Mouse (Mus musculus): ENCODE measurements at regions not wholly inside any gene's neighbourhood (a gene's known extent, or its start where the extent isn't known, plus 50 kb on each side); places are given as distances from the start of the nearest gene placed in this dataset.
A peak's percentile ranks its signal among the peaks of the same experiment; 100 is the strongest.

DNA sequence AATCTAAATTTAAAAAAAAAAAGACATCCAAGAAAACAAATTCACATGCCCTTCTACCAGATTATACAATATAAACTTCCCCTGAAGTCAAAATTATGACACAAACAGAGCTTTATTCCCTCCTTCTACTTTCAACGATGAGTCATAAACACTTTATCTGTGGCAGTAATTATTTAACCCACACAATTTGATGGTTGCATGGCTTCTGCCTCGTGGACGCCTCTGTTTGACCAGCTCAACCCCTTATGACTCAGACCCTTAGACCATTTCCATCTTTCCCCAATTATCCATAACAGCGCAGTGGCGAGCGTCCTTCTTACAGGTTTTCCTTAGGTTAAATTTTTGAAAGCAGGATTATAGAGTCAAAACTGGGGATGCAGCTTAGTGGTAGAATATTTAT is 85.9 kb upstream of the Mafb start:
- no peak overlapping the region for H3K4me3 ChIP-seq
- no peaks in the 10 kb centered on the region for H3K9me3 ChIP-seq (replicated peaks)
- no peak for ATAC-seq (replicated peaks; ENCODE audit: insufficient number of reproducible peaks, insufficient read depth, low FRiP score, low read depth)
- H3K4me1 ChIP-seq (replicated peaks): peaks cover 18% of the 10 kb centered on the region
- H3K36me3 ChIP-seq: no peaks in the 10 kb centered on the region
- H3K27ac ChIP-seq: no peak overlapping the region
- H3K9ac ChIP-seq: no peak overlapping the region
- peaks cover 6% of the 10 kb centered on the region; the same call in 1 of the 2 replicates for H3K27me3 ChIP-seq
- no peak overlapping the region for H3K4me2 ChIP-seq
- 86% methylated on average over 6 of the region's 6 CpGs for WGBS

DNA sequence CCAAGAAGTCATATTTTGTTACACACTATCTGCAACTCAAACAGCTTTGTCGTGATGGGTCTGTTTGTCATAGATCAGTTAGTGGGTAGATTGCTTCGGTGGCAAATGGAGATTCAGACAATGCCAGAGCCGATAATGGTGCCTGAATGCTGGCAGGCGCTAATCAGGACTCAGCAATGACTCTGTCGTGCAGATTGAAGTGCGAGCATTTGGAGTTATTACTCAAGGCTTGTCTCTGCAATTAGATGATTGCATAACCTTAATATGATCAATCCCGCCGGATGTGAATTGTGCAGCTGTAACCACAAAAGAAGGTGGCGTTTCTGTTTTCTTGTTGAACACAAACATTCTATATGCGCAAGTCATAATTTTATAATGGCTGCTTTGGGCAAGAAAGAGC is 88.8 kb upstream of the Mafb start:
- Histone ChIP-seq H3K4me3 (no peak overlapping the region), H3K36me3 (no peaks in the 10 kb centered on the region), H3K9ac (no peak overlapping the region), H3K27ac (no peak overlapping the region), H3K4me2 (no peak overlapping the region), H3K27me3 (peaks cover 6% of the 10 kb centered on the region; the same call in 1 of the 2 replicates), H3K9me3 (replicated peaks) (no peaks in the 10 kb centered on the region), H3K4me1 (replicated peaks) (peaks cover 17% of the 10 kb centered on the region)
- ATAC-seq (replicated peaks; ENCODE audit: insufficient number of reproducible peaks, insufficient read depth, low FRiP score, low read depth): no peak
- 60% methylated on average over 10 of the region's 10 CpGs for WGBS

DNA sequence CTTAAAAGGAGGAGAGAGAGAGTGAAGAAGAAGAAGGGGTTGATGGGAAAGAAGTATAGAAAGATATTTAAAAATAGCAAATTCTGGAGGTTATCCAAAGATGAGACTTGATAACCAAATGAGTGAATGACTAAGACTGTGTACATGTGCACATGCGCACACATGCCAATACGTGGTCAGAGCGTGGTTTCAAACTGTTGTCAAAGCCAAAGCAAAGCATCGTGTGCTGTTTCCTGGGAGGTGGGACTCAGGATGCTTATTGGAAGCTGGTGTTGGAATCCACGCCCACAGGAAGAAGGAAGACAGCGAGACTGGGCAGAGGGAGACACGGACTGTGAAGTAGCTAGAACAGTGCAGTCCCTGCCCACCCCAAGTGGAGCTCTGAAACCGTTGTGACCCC is 89.8 kb upstream of the Mafb start:
- no peak overlapping the region for H3K4me2 ChIP-seq
- no peak overlapping the region for H3K27ac ChIP-seq
- 81% methylated on average over 8 of the region's 8 CpGs for WGBS
- no peaks in the 10 kb centered on the region for H3K9me3 ChIP-seq (replicated peaks)
- no peak for ATAC-seq (replicated peaks; ENCODE audit: insufficient number of reproducible peaks, insufficient read depth, low FRiP score, low read depth)
- no peaks in the 10 kb centered on the region for H3K36me3 ChIP-seq
- no peak overlapping the region for H3K4me3 ChIP-seq
- H3K4me1 ChIP-seq (replicated peaks): peaks cover 7% of the 10 kb centered on the region
- H3K27me3 ChIP-seq: peaks cover 6% of the 10 kb centered on the region; the same call in 1 of the 2 replicates
- no peak overlapping the region for H3K9ac ChIP-seq

DNA sequence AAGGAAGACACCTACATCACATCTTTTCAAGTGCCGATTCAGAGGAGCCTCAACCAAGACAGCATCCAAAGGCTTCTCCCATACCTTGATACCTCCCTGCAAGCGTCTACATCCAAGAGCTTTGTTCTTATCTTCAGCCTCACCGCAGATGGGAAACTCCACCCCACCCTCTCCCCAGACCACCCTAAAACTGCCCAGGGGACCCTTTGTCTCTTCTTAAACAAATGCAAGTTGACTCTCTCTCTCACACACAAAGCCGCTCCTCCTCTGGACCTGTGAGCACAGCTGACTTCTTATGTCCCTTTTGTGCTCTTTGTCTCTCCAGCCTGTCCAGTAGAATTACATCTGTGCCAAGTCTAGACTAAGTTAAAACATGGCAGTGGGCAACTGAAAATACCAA is 104.7 kb upstream of the Mafb start:
- H3K4me3 ChIP-seq: no peak overlapping the region
- H3K9ac ChIP-seq: no peak overlapping the region
- H3K4me2 ChIP-seq: no peak overlapping the region
- no peak for ATAC-seq (replicated peaks; ENCODE audit: insufficient number of reproducible peaks, insufficient read depth, low FRiP score, low read depth)
- WGBS: 71% methylated on average over 4 of the region's 4 CpGs
- H3K27ac ChIP-seq: no peak overlapping the region
- H3K9me3 ChIP-seq (replicated peaks): no peaks in the 10 kb centered on the region
- peaks cover 14% of the 10 kb centered on the region for H3K4me1 ChIP-seq (replicated peaks)
- no peaks in the 10 kb centered on the region for H3K27me3 ChIP-seq
- no peaks in the 10 kb centered on the region for H3K36me3 ChIP-seq

DNA sequence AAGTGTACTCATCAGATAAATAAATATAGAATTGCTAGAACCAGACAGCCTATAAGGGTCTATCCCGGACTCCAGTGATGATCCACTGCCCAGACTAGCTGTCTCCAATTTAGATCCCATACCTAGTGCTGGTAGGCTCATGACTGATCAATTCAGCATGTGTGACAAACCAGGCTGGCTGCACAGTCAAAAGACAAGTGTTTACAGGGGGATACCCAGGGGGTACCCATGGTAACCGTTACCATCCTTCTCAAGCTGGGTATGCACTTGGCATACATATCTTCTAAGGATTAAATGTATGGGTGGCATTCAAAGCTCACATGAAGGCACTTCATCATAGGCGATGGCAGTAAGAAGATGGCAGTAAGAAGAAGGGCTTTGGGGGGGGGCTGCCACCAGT is 109.3 kb upstream of the Mafb start:
- H3K36me3 ChIP-seq: no peaks in the 10 kb centered on the region
- no peak overlapping the region for H3K9ac ChIP-seq
- no peak overlapping the region for H3K4me3 ChIP-seq
- no peaks in the 10 kb centered on the region for H3K27me3 ChIP-seq
- no peak overlapping the region for H3K4me2 ChIP-seq
- H3K9me3 ChIP-seq (replicated peaks): no peaks in the 10 kb centered on the region
- peaks cover 14% of the 10 kb centered on the region for H3K4me1 ChIP-seq (replicated peaks)
- WGBS: 87% methylated on average over 3 of the region's 3 CpGs
- ATAC-seq (replicated peaks; ENCODE audit: insufficient number of reproducible peaks, insufficient read depth, low FRiP score, low read depth): no peak
- no peak overlapping the region for H3K27ac ChIP-seq

DNA sequence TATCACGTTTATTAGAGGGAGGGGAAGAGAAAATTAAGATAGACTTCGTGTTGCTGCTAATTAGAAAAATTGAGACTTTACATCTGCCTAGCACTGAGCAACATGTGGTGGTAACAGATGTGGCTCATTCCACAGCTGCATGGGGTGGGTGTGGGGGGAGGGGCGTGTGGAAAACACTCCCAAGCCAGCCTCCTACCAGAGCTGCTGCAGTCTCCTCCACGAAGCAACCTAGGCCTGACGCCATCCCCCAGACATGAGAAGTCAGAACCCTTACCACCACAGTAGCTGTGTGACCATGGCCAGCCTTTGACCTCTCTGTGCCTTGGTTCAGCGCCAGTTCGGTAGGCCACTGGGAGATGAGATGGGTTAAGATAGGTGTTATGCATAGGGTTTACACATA is 112.4 kb upstream of the Mafb start:
- no peaks in the 10 kb centered on the region for H3K9me3 ChIP-seq (replicated peaks)
- H3K4me1 ChIP-seq (replicated peaks): no peaks in the 10 kb centered on the region
- H3K27ac ChIP-seq: no peak overlapping the region
- peaks cover 4% of the 10 kb centered on the region; the same call in 1 of the 2 replicates for H3K27me3 ChIP-seq
- no peak overlapping the region for H3K4me3 ChIP-seq
- H3K36me3 ChIP-seq: no peaks in the 10 kb centered on the region
- no peak overlapping the region for H3K4me2 ChIP-seq
- no peak overlapping the region for H3K9ac ChIP-seq
- WGBS: 49% methylated on average over 7 of the region's 7 CpGs
- ATAC-seq (replicated peaks; ENCODE audit: insufficient number of reproducible peaks, insufficient read depth, low FRiP score, low read depth): peak; percentile 33; the same call in 1 of the 2 replicates

DNA sequence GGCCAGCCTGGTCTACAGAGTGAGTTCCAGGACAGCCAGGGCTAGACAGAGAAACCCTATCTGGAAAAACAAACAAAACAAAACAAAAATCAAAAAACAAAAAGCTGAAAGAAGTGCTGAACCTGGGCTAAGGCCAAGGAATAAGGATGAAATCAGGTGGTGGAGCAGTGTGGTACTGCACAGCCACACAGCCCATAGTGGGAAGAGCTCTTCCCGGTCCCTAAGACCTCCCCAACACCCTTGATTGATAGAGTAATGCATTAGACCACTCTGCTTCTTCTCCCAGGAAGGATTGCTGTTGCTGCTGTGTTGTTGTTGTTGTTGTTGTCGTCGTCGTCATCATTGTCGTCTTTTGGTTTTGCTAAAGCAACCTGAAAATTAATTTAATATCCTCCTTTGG is 118.2 kb upstream of the Mafb start:
- no peaks in the 10 kb centered on the region for H3K9me3 ChIP-seq (replicated peaks)
- WGBS: 84% methylated on average over 5 of the region's 5 CpGs
- no peaks in the 10 kb centered on the region for H3K36me3 ChIP-seq
- no peaks in the 10 kb centered on the region for H3K4me1 ChIP-seq (replicated peaks)
- peaks cover 4% of the 10 kb centered on the region; the same call in 1 of the 2 replicates for H3K27me3 ChIP-seq
- no peak for ATAC-seq (replicated peaks; ENCODE audit: insufficient number of reproducible peaks, insufficient read depth, low FRiP score, low read depth)
- no peak overlapping the region for H3K4me2 ChIP-seq
- no peak overlapping the region for H3K27ac ChIP-seq
- H3K4me3 ChIP-seq: no peak overlapping the region
- H3K9ac ChIP-seq: no peak overlapping the region

DNA sequence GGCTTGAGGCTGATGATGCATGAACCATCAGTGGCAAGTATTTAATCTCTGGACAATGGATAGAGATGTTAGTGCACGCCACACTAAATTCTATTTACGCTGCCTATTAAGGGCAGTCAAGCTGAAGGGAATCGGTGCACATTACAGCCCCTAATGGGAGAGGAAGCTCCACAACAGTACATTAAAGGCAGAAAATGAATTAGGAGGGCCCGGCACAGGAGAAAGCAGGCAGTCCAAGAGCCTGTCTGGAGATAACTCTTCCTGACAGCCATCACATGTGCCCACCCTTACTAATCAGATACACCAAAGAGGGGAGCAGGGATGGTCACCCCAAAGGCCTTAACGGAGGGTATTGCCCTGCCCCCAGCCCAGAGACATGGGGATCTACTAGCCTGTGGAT is 118.7 kb upstream of the Mafb start:
- Histone ChIP-seq H3K4me2 (no peak overlapping the region), H3K9ac (no peak overlapping the region), H3K36me3 (no peaks in the 10 kb centered on the region), H3K27me3 (peaks cover 4% of the 10 kb centered on the region; the same call in 1 of the 2 replicates), H3K9me3 (replicated peaks) (no peaks in the 10 kb centered on the region), H3K4me3 (no peak overlapping the region), H3K4me1 (replicated peaks) (no peaks in the 10 kb centered on the region), H3K27ac (no peak overlapping the region)
- WGBS: 79% methylated on average over 5 of the region's 5 CpGs
- ATAC-seq (replicated peaks; ENCODE audit: insufficient number of reproducible peaks, insufficient read depth, low FRiP score, low read depth): no peak

DNA sequence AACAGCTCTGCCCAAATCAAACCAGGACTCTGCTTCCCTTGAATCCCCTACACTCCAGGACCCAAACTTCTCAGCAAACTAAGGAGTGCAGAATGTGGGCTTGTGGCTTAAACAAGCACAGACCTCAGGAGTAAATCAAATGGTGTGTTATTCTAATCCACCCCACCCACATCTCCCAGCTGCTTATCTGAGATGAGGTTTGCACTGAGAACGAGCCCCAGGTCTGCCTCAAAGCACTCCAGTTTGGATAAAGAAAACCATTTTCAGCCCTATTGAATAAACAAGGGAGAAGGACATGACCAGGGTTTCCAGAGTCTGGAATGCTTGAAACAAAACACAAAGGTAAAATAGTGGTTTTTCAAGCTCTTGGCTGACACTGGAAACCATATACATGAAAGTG is 132.9 kb upstream of the Mafb start:
- no peaks in the 10 kb centered on the region for H3K9me3 ChIP-seq (replicated peaks)
- no peak overlapping the region for H3K27ac ChIP-seq
- no peaks in the 10 kb centered on the region for H3K27me3 ChIP-seq
- no peak overlapping the region for H3K4me2 ChIP-seq
- H3K9ac ChIP-seq: no peak overlapping the region
- 11% methylated on average over 1 of the region's 1 CpGs for WGBS
- no peaks in the 10 kb centered on the region for H3K4me1 ChIP-seq (replicated peaks)
- ATAC-seq (replicated peaks; ENCODE audit: insufficient number of reproducible peaks, insufficient read depth, low FRiP score, low read depth): no peak
- no peaks in the 10 kb centered on the region for H3K36me3 ChIP-seq
- no peak overlapping the region for H3K4me3 ChIP-seq

DNA sequence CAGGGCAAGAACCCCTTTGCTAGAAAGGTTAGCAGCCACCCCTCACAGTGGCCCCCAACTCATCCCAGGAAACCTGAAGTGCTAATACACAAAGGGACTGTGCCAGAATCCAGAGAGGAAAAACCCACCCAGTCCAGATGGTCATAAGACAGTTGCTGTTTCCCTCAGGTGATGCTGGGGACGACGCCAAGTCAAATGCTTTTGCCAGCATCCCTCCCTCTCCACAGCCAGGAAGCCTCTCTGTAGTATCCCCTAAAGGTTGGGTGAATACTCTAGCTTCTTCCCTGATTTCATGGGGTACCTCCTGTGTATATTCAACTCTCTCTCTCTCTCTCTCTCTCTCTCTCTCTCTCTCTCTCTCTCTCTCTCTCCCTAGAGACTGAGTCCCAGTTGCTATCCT is 136.0 kb upstream of the Mafb start:
- no peaks in the 10 kb centered on the region for H3K9me3 ChIP-seq (replicated peaks)
- H3K4me2 ChIP-seq: no peak overlapping the region
- WGBS: 80% methylated on average over 2 of the region's 2 CpGs
- no peak for ATAC-seq (replicated peaks; ENCODE audit: insufficient number of reproducible peaks, insufficient read depth, low FRiP score, low read depth)
- H3K36me3 ChIP-seq: no peaks in the 10 kb centered on the region
- no peaks in the 10 kb centered on the region for H3K27me3 ChIP-seq
- no peaks in the 10 kb centered on the region for H3K4me1 ChIP-seq (replicated peaks)
- H3K4me3 ChIP-seq: no peak overlapping the region
- H3K9ac ChIP-seq: no peak overlapping the region
- H3K27ac ChIP-seq: no peak overlapping the region

DNA sequence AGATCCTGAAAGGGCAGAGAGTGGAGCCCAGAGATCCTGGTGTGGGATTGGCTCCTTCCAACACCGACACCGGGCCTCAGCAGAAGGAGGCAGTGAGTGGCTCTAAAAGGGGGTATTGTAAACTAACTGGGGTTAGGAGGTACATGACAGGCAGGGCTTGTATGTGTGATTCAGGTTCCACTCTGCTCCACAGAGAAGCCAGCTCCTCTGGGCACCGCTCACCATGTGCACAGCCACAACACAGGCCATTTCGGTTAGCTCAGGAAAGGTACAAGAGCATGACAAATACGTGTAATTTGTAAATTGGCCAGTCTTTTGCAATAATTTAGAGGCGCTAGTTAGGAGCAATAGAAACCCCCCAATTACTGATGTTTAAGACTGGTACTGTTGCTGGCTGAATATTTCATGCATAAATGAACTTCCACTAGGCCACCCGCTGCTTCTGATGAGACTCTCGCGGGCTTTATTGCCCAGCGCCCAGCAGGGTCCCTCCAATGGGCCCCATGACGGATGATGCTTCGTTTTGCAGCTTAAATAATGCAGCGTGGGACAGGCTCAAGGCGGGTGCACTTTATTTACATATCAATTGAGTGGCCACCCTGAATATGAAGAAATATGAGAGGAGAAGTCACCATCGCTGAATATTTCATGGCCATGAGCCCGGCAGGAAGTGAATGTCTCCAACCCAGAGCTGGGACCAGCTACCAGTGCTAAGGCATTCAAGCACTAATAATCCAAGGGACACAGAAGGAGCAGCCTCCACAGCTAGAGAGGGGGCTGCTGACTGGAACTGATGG is 136.9 kb upstream of the Mafb start:
- H3K9me3 ChIP-seq (replicated peaks): no peaks in the 10 kb centered on the region
- no peak overlapping the region for H3K4me3 ChIP-seq
- H3K27me3 ChIP-seq: no peaks in the 10 kb centered on the region
- no peak overlapping the region for H3K4me2 ChIP-seq
- ATAC-seq (replicated peaks; ENCODE audit: insufficient number of reproducible peaks, insufficient read depth, low FRiP score, low read depth): no peak
- WGBS: 82% methylated on average over 16 of the region's 16 CpGs
- no peak overlapping the region for H3K9ac ChIP-seq
- H3K27ac ChIP-seq: no peak overlapping the region
- no peaks in the 10 kb centered on the region for H3K36me3 ChIP-seq
- H3K4me1 ChIP-seq (replicated peaks): no peaks in the 10 kb centered on the region

DNA sequence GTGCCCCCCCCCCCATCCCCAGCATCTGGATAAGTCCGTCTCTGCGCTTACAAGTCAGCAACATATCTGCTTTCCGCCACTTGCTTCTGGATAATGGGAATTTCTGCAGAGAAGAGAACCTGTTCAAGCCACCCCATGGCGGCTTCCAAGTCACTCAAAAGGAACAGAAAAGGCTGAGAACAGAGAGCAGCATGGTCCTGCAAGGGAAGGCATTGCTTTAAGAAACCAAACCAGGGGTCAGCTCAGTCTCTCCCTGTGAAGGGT is 137.5 kb upstream of the Mafb start:
- 93% methylated on average over 4 of the region's 4 CpGs for WGBS
- Histone ChIP-seq H3K36me3 (no peaks in the 10 kb centered on the region), H3K27me3 (no peaks in the 10 kb centered on the region), H3K9me3 (replicated peaks) (no peaks in the 10 kb centered on the region), H3K9ac (no peak overlapping the region), H3K4me3 (no peak overlapping the region), H3K4me1 (replicated peaks) (no peaks in the 10 kb centered on the region), H3K27ac (no peak overlapping the region), H3K4me2 (no peak overlapping the region)
- ATAC-seq (replicated peaks; ENCODE audit: insufficient number of reproducible peaks, insufficient read depth, low FRiP score, low read depth): no peak
